Mouse (Mus musculus): ENCODE data around the gene Lck. TPM values are rescaled to one million over a fixed set of nuclear protein-coding genes. Genes with fewer than 3 reads are reported as not detected.

Lck gene
- polyA plus RNA-seq, 1 experiment from 2014 or later, result 7.1 TPM

- Histone ChIP-seq H3K36me3 (no peaks in the 10 kb centered on the region), H3K4me1 (replicated peaks) (peaks cover 22% of the 10 kb centered on the region), H3K27me3 (no peaks in the 10 kb centered on the region), H3K9me3 (no peaks in the 10 kb centered on the region), H3K27ac (peak overlapping the region; percentile 52), H3K4me3 (replicated peaks) (peak overlapping the region; percentile 54), H3K9ac (replicated peaks) (peak overlapping the region; percentile 64), H3K4me2 (replicated peaks) (peak overlapping the region; percentile 84)
- ATAC-seq, result peak; percentile 83
- 1% methylated on average over 47 of the region's 49 CpGs for WGBS
Measured at GRCm38 (mm10) chr4:129500607-129501566, 72.6 kb downstream of the Lck start.

- WGBS, result 78% methylated on average over 8 of the region's 8 CpGs
Measured at GRCm38 (mm10) chr4:129500017-129500416, 73.4 kb downstream of the Lck start.

GRCm38 (mm10) chr4:129498941-129499340 is 74.5 kb downstream of the Lck start:
- Histone ChIP-seq H3K27ac (no peak overlapping the region), H3K4me1 (replicated peaks) (peaks cover 28% of the 10 kb centered on the region), H3K9me3 (no peaks in the 10 kb centered on the region), H3K9ac (replicated peaks) (no peak overlapping the region), H3K4me3 (replicated peaks) (no peak overlapping the region), H3K4me2 (replicated peaks) (no peak overlapping the region), H3K36me3 (no peaks in the 10 kb centered on the region), H3K27me3 (no peaks in the 10 kb centered on the region)
- 84% methylated on average over 3 of the region's 3 CpGs for WGBS
- no peak for ATAC-seq

More at GRCm38 (mm10) chr4:129500017-129500416, 73.4 kb downstream of the Lck start:
- H3K27me3 ChIP-seq, result no peaks in the 10 kb centered on the region
- ATAC-seq, result no peak
- H3K36me3 ChIP-seq, result no peaks in the 10 kb centered on the region
- peak overlapping the region; percentile 54; the same call in 1 of the 2 replicates for H3K4me3 ChIP-seq (replicated peaks)
- no peak overlapping the region for H3K9ac ChIP-seq (replicated peaks)
- H3K4me1 ChIP-seq (replicated peaks), result peaks cover 28% of the 10 kb centered on the region
- H3K9me3 ChIP-seq, result no peaks in the 10 kb centered on the region
- no peak overlapping the region for H3K27ac ChIP-seq
- peak overlapping the region; percentile 84 for H3K4me2 ChIP-seq (replicated peaks)

Small RNA genes lying within 50 kb of the gene (microRNA-seq; reads per million reads assigned to microRNA genes)
- not detected for gene Mir8119

Other genes starting within 250 kb of the Lck start
- 419 and 460 TPM in 2 replicates for gene Rbbp4, start 238.3 kb downstream of the Lck start, polyA plus RNA-seq (2015; fragmentation: Nextera tagmentation; extraction: Ambion mirVana)
- 28.0 and 32.2 TPM in 2 replicates for gene Zbtb8os, start 237.9 kb downstream of the Lck start, polyA plus RNA-seq (2015; fragmentation: Nextera tagmentation; extraction: Ambion mirVana)
- 17.2 and 19.7 TPM in 2 replicates for gene Zbtb8a, start 195.5 kb downstream of the Lck start, polyA plus RNA-seq (2015; fragmentation: Nextera tagmentation; extraction: Ambion mirVana)
- gene Zbtb8b, start 132.8 kb downstream of the Lck start, polyA plus RNA-seq (2015; fragmentation: Nextera tagmentation; extraction: Ambion mirVana), result 12.0 TPM in 2 replicates
- gene Bsdc1, start 112.1 kb downstream of the Lck start, polyA plus RNA-seq (2015; fragmentation: Nextera tagmentation; extraction: Ambion mirVana), result 34.0 and 36.7 TPM in 2 replicates
- 0.16 and 0.26 TPM in 2 replicates for gene Tssk3, start 82.6 kb downstream of the Lck start, polyA plus RNA-seq (2015; fragmentation: Nextera tagmentation; extraction: Ambion mirVana)
- not detected in 2 replicates for gene Fam229a, start 82.5 kb downstream of the Lck start, polyA plus RNA-seq (2015; fragmentation: Nextera tagmentation; extraction: Ambion mirVana)
- gene Marcksl1, start 60.1 kb downstream of the Lck start, polyA plus RNA-seq (2015; fragmentation: Nextera tagmentation; extraction: Ambion mirVana), result 1,749 and 1,885 TPM in 2 replicates
- gene Hdac1, start 30.9 kb downstream of the Lck start, polyA plus RNA-seq (2015; fragmentation: Nextera tagmentation; extraction: Ambion mirVana), result 138 TPM in 2 replicates
- 0.22 and 0.35 TPM in 2 replicates for gene Fam167b, start 4.9 kb upstream of the Lck start, polyA plus RNA-seq (2015; fragmentation: Nextera tagmentation; extraction: Ambion mirVana)
- gene Eif3i, start 27.0 kb upstream of the Lck start, polyA plus RNA-seq (2015; fragmentation: Nextera tagmentation; extraction: Ambion mirVana), result 210 and 220 TPM in 2 replicates
- gene Tmem234, start 27.0 kb upstream of the Lck start, polyA plus RNA-seq (2015; fragmentation: Nextera tagmentation; extraction: Ambion mirVana), result 205 and 214 TPM in 2 replicates
- 2.6 and 3.5 TPM in 2 replicates for gene Dcdc2b, start 40.6 kb upstream of the Lck start, polyA plus RNA-seq (2015; fragmentation: Nextera tagmentation; extraction: Ambion mirVana)
- 30.0 and 35.8 TPM in 2 replicates for gene Iqcc, start 45.5 kb upstream of the Lck start, polyA plus RNA-seq (2015; fragmentation: Nextera tagmentation; extraction: Ambion mirVana)
- gene Ccdc28b, start 50.3 kb upstream of the Lck start, polyA plus RNA-seq (2015; fragmentation: Nextera tagmentation; extraction: Ambion mirVana), result 133 and 137 TPM in 2 replicates
- 62.9 and 66.3 TPM in 2 replicates for gene Txlna, start 67.4 kb upstream of the Lck start, polyA plus RNA-seq (2015; fragmentation: Nextera tagmentation; extraction: Ambion mirVana)
- 13.7 and 16.9 TPM in 2 replicates for gene Kpna6, start 99.1 kb upstream of the Lck start, polyA plus RNA-seq (2015; fragmentation: Nextera tagmentation; extraction: Ambion mirVana)
- gene Tmem39b, start 123.2 kb upstream of the Lck start, polyA plus RNA-seq (2015; fragmentation: Nextera tagmentation; extraction: Ambion mirVana), result 20.3 and 24.0 TPM in 2 replicates
- 180 and 182 TPM in 2 replicates for gene Khdrbs1, start 168.7 kb upstream of the Lck start, polyA plus RNA-seq (2015; fragmentation: Nextera tagmentation; extraction: Ambion mirVana)
- gene Ptp4a2, start 237.6 kb upstream of the Lck start, polyA plus RNA-seq (2015; fragmentation: Nextera tagmentation; extraction: Ambion mirVana), result 287 and 316 TPM in 2 replicates

Measured in midbrain, embryonic 13.5 days (tissue).